Mouse (Mus musculus): Measurements from ENCODE around the gene Ccer2. TPM values are rescaled to one million over a fixed set of nuclear protein-coding genes. Genes with fewer than 3 reads are reported as not detected.

The Ccer2 gene
- polyA plus RNA-seq, 1 experiment from 2014 or later: not detected

DNA sequence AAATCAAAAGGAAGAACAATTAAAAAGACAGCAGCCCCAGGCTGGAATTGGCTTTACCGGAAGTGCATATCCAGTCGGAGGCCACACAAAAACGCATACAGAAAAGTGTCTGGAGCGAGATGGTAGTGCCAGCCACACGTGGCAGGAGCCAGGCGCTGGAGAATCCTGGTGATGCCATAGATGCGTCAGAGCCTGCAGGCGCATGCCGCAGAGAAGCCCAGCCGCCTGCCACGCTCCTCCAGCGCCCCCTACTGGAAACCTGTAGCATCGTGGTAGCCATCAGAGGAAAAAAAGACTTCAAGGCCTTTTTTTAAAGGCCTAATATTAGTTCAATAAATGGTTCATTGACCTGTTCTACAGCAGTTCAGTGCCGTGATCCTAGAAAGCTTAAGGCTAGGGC is 29.4 kb upstream of the Ccer2 start:
- Histone ChIP-seq H3K4me3 (replicated peaks) (no peak overlapping the region), H3K4me1 (0 out of 2 replicates have a peak, but pooled peaks cover 5% of the 10 kb centered on the region), H3K4me2 (peak overlapping the region; percentile 19; the same call in 1 of the 2 replicates), H3K27me3 (peaks cover 6% of the 10 kb centered on the region; the same call in 1 of the 2 replicates), H3K36me3 (replicated peaks) (no peaks in the 10 kb centered on the region), H3K9me3 (no peaks in the 10 kb centered on the region), H3K27ac (no peak overlapping the region), H3K9ac (no peak overlapping the region)
- 8% methylated on average over 14 of the region's 14 CpGs for WGBS
- ATAC-seq (ENCODE audit: low FRiP score): 0 out of 2 replicates have a peak, but pooled peaks have one; percentile 55

DNA sequence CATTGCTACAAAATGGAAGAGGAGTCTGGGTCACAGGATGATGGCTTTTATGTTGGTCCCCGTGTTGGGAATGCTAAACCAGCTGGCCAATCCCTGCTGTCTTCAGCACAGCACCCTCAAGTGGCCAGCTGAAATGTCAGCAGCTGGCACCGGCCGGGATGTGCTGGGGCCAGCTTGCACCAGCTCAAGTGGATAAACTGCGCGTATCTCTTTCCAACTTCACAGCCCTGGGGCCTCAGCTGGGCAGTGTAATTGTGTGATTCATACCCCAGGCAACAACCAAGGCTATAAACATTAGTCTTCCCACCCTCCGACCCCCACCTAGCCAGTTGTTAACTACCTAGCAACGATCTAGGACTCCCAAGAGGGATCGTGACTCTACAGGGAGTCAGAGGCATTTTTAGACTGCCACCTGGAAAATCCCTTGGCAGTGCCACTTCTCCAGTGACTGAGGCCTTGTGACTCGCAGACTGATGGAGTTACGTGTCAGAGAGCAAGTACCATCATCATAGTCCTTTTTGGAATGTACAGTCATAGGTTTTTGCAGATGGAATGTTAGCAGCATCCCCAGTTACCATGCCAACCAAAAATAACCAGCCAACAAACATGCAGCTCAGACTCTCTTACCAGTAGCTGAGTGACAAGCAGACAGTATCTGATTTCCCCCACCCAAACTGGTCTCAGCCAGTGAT is 28.2 kb upstream of the Ccer2 start:
- WGBS: 61% methylated on average over 10 of the region's 10 CpGs

DNA sequence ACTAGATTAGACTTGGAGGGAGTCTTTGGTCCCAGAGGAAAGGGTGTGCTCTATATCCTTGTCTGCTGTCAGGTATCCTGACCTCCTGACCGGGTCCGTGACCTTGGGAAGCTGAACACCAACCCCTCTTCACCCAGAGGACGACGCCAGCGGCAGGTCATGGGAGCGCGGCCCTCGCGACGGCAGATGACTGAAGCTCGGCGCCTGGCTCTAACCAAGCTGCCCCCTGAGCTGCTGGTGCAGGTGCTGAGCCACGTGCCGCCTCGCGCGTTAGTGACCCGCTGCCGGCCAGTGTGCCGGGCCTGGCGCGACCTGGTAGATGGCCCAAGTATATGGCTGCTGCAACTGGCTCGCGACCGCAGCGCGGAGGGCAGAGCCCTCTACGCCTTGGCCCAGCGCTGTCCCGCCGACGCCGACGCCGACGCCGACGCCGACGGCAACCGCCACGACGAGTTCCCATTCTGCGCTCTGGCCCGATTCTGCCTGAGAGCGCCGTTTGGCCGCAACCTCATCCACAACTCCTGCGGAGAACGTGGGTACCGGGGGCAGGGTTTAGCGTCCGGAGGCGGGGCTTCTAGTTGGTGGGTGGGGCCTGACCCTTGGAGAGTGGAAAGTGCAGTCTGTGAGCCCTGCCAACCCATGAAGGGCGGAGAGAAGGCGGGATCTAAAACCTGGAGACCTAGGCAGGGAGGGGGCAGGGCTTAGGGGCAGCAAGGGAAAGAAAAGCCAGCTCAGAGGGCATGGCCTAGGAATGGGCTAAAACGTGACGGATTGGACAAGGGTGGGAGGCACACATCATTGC is 23.4 kb upstream of the Ccer2 start:
- peak overlapping the region; percentile 45 for H3K4me3 ChIP-seq (replicated peaks)
- H3K36me3 ChIP-seq (replicated peaks): 0 out of 2 replicates have a peak, but pooled peaks cover 4% of the 10 kb centered on the region
- 2% methylated on average over 56 of the region's 58 CpGs for WGBS
- H3K9ac ChIP-seq: peak overlapping the region; percentile 47; the same call in 1 of the 2 replicates
- peaks cover 21% of the 10 kb centered on the region; the same call in 1 of the 2 replicates for H3K27me3 ChIP-seq
- H3K9me3 ChIP-seq: no peaks in the 10 kb centered on the region
- peak; percentile 76 for ATAC-seq (ENCODE audit: low FRiP score)
- H3K4me2 ChIP-seq: peak overlapping the region; percentile 75
- H3K4me1 ChIP-seq: peaks cover 20% of the 10 kb centered on the region
- no peak overlapping the region for H3K27ac ChIP-seq

More for the DNA sequence above, 28.2 kb upstream of the Ccer2 start:
- ATAC-seq (ENCODE audit: low FRiP score): no peak
- H3K9ac ChIP-seq: no peak overlapping the region
- peaks cover 11% of the 10 kb centered on the region for H3K4me1 ChIP-seq
- peaks cover 18% of the 10 kb centered on the region; the same call in 1 of the 2 replicates for H3K27me3 ChIP-seq
- no peaks in the 10 kb centered on the region for H3K9me3 ChIP-seq
- H3K27ac ChIP-seq: no peak overlapping the region
- no peaks in the 10 kb centered on the region for H3K36me3 ChIP-seq (replicated peaks)
- no peak overlapping the region for H3K4me3 ChIP-seq (replicated peaks)
- H3K4me2 ChIP-seq: no peak overlapping the region

DNA sequence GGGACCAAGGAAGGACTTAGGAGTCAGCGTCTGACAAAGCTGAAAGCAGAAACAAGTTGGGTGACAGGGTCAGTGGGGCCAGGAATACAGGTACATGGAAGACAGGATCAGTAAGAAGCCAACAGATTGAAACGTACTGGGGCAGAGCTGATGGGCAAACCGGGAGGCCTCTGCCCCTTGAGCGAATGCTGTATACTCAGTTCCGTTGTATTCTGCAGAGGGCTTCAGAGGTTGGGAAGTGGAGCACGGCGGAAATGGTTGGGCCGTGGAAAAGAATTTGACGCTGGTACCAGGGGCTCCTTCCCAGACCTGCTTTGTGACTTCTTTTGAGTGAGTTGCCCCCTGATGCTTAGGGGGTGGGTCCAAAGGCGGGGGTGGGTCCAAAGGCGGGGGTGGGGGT is 22.8 kb upstream of the Ccer2 start:
- no peak for ATAC-seq (ENCODE audit: low FRiP score)
- Histone ChIP-seq H3K4me1 (peaks cover 16% of the 10 kb centered on the region), H3K36me3 (replicated peaks) (peaks cover 8% of the 10 kb centered on the region), H3K9ac (no peak overlapping the region), H3K4me2 (peak overlapping the region; percentile 75), H3K27ac (no peak overlapping the region), H3K27me3 (peaks cover 21% of the 10 kb centered on the region; the same call in 1 of the 2 replicates), H3K4me3 (replicated peaks) (peak overlapping the region; percentile 45), H3K9me3 (no peaks in the 10 kb centered on the region)
- 5% methylated on average over 11 of the region's 11 CpGs for WGBS

DNA sequence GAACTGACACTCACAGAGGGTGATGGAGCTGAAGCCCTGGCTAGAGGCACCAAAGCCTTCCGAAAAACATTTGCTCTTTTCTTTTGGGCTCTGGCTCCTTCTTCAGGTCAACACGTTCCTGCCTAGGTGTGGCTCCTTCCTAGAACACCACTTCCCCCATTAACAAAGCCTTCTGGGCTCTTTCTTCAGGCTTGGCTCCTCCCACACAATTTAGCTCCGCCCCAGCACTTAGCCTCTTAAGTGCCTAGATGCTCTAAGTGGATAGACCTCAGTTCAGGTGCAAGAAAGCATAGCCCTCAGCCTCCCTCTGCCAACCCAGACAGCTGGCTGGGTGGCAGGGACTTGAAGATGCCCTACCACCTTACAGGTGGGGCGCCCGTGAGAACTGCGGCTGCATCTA is 20.3 kb upstream of the Ccer2 start:
- ATAC-seq (ENCODE audit: low FRiP score): no peak
- Histone ChIP-seq H3K27ac (no peak overlapping the region), H3K27me3 (peaks cover 21% of the 10 kb centered on the region; the same call in 1 of the 2 replicates), H3K4me1 (peaks cover 16% of the 10 kb centered on the region), H3K4me3 (replicated peaks) (no peak overlapping the region), H3K4me2 (no peak overlapping the region), H3K9me3 (no peaks in the 10 kb centered on the region), H3K9ac (no peak overlapping the region), H3K36me3 (replicated peaks) (peaks cover 25% of the 10 kb centered on the region)
- 88% methylated on average over 6 of the region's 6 CpGs for WGBS

DNA sequence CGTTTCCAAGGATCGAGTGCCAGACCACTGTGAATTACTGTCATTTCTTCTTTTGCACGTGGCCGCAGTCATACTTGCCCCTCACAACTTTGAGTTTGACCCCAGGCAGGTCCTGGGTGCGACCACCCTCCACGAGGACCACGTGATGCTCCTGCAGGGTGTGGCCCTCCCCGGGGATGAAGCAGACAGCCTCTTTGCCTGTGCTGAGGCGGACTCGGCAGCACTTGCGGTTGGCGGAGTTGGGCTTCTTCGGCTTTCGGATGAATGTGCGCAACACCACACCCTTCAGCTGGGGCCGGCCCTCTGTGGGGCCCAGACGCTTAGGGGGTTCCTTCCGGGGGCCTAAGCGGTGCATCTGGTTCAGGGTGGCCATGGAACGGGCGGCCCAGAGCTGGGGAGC is 16.1 kb upstream of the Ccer2 start:
- H3K4me2 ChIP-seq: no peak overlapping the region
- H3K36me3 ChIP-seq (replicated peaks): peaks cover 28% of the 10 kb centered on the region
- H3K27ac ChIP-seq: no peak overlapping the region
- no peaks in the 10 kb centered on the region for H3K27me3 ChIP-seq
- no peak overlapping the region for H3K9ac ChIP-seq
- 95% methylated on average over 21 of the region's 21 CpGs for WGBS
- peaks cover 15% of the 10 kb centered on the region for H3K4me1 ChIP-seq
- no peaks in the 10 kb centered on the region for H3K9me3 ChIP-seq
- no peak for ATAC-seq (ENCODE audit: low FRiP score)
- no peak overlapping the region for H3K4me3 ChIP-seq (replicated peaks)

DNA sequence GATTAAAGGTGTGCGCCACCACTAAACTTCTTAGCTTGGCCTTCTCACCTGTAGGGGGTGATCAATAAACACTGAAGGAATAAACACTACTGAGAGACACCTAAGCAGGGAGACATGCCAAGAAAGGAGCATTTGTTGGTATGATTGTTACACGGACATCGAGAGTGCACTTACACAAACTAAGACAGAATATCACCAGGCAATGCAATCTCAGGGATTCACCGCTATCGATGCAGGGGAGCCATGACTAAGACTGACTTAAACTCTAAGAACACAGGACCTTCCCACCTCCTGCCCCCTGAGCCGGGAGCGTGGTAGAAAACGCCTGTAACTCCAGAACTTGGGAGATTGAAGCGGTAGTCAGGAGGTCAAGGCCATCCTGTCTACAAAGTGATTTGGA is 15.0 kb upstream of the Ccer2 start:
- peak overlapping the region; percentile 82 for H3K9ac ChIP-seq
- peaks cover 32% of the 10 kb centered on the region for H3K36me3 ChIP-seq (replicated peaks)
- H3K9me3 ChIP-seq: no peaks in the 10 kb centered on the region
- H3K27ac ChIP-seq: no peak overlapping the region
- WGBS: 42% methylated on average over 9 of the region's 9 CpGs
- peaks cover 15% of the 10 kb centered on the region for H3K4me1 ChIP-seq
- H3K4me2 ChIP-seq: peak overlapping the region; percentile 91
- no peak for ATAC-seq (ENCODE audit: low FRiP score)
- H3K27me3 ChIP-seq: no peaks in the 10 kb centered on the region
- H3K4me3 ChIP-seq (replicated peaks): peak overlapping the region; percentile 65

DNA sequence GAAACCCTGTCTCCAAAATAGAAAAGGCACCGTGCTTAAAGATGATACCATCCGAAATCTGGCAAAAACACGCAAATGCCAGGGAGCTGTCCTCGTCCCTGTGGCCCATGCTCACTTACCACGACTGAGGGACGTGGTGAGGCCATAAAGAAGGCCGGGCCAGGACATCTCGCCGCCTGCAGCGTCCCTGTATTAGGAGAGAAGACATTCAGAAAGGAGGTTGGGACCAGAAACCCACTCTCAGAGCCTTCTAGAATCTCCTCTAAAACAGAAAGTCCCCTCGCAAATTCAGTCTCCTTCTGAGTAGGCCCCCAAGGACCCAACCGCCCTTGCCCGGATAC is 14.6 kb upstream of the Ccer2 start:
- H3K27ac ChIP-seq: peak overlapping the region; percentile 71; the same call in 1 of the 2 replicates
- H3K9me3 ChIP-seq: no peaks in the 10 kb centered on the region
- H3K36me3 ChIP-seq (replicated peaks): peaks cover 36% of the 10 kb centered on the region
- no peaks in the 10 kb centered on the region for H3K27me3 ChIP-seq
- H3K4me1 ChIP-seq: peaks cover 15% of the 10 kb centered on the region
- peak overlapping the region; percentile 82 for H3K9ac ChIP-seq
- H3K4me3 ChIP-seq (replicated peaks): peak overlapping the region; percentile 65
- peak overlapping the region; percentile 91 for H3K4me2 ChIP-seq
- ATAC-seq (ENCODE audit: low FRiP score): peak; percentile 51
- 0% methylated on average over 13 of the region's 13 CpGs for WGBS

DNA sequence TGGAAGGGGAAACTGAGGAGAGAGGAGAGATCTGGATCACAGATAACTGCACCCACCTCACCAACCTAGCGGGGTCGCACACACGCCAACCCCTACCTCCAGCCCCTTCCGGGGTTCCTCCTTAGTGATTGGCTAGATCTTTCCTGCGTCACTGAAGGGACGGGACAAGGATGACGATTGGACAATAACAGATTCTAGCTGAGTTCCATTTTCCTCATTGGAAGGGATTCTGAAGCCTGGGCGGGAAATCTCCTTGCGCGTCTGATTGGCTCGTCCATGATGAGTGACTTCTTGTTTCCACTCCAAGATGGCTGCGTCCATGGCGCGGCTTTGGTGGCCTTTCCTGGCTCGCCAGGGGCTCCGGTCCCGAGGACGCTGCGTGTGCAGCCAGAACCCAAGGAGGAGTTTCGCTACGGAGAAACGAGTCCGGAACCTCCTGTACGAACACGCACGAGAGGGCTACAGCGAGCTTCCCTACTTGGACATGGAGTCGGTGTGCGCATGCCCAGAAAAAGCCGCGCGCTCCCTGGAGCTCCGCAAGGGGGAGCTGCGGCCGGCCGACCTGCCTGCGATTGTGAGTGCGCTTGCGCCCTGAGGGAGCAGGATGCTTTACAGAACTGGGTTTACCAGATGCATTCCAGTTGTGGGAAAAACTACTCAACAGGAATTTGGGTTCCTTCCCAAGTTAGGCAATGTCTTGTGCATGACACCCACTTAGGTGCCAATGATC is 14.1 kb upstream of the Ccer2 start, which contains the start of the genes Mrps12 and Sars2:
Gene Mrps12, minus strand, starts transcription at position 112 of the 730 bp plus-strand sequence.
Gene Sars2, plus strand, starts transcription at position 284 of the 730 bp plus-strand sequence.
- WGBS: under 1% methylated on average over 39 of the region's 39 CpGs
- Histone ChIP-seq H3K36me3 (replicated peaks) (peaks cover 41% of the 10 kb centered on the region), H3K4me3 (replicated peaks) (peak within 1 kb of the TSS; percentile 65), H3K9ac (peak within 1 kb of the TSS; percentile 82), H3K9me3 (no peaks in the 10 kb centered on the region), H3K4me1 (peaks cover 15% of the 10 kb centered on the region), H3K27ac (peak within 1 kb of the TSS; percentile 71), H3K4me2 (peak within 1 kb of the TSS; percentile 91), H3K27me3 (no peaks in the 10 kb centered on the region)
- peak; percentile 99 for ATAC-seq (ENCODE audit: low FRiP score)

DNA sequence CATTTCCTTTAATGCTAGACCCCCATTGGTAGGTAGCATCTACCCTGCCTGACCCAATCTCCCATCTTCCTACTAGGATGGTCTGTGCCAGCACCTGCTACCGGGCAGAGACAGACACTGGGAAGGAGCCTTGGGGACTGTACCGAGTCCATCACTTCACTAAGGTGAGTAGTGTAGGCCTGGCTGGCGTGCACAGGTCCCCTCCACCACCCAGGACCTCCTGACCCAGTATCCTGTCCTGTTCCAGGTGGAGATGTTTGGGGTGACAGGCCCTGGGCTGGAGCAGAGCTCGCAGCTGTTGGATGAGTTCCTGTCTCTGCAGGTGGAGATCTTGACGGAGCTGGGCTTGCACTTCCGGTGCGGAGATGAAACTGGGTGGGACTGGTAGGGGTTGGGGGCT is 6.0 kb upstream of the Ccer2 start:
- no peak overlapping the region for H3K4me2 ChIP-seq
- peaks cover 55% of the 10 kb centered on the region for H3K36me3 ChIP-seq (replicated peaks)
- H3K9ac ChIP-seq: no peak overlapping the region
- no peaks in the 10 kb centered on the region for H3K27me3 ChIP-seq
- WGBS: 95% methylated on average over 7 of the region's 7 CpGs
- H3K9me3 ChIP-seq: no peaks in the 10 kb centered on the region
- no peak overlapping the region for H3K27ac ChIP-seq
- ATAC-seq (ENCODE audit: low FRiP score): no peak
- no peaks in the 10 kb centered on the region for H3K4me1 ChIP-seq
- no peak overlapping the region for H3K4me3 ChIP-seq (replicated peaks)

DNA sequence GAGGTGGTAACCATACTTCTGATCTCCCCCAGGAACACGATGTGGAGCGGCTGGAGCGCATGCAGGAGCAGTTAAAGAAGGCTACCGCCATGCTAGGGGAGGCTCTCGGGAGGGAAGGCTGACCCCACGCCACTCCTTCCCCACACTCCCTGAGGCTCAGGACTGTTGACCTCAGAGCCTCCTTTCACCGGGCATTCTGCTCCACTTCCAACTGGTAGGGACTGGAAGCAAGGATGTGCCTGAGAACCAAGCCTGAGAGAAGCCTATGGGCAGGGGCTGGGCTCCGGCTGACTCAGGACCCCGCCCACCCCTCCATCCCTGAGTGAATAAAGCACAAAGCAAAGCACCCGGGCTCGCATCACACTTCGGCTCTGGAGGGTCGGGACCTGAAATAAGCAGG is 2.6 kb downstream of the Ccer2 start:
- Histone ChIP-seq H3K4me2 (no peak overlapping the region), H3K9ac (no peak overlapping the region), H3K27me3 (peaks cover 24% of the 10 kb centered on the region), H3K4me1 (peaks cover 7% of the 10 kb centered on the region), H3K27ac (no peak overlapping the region), H3K4me3 (replicated peaks) (no peak overlapping the region), H3K36me3 (replicated peaks) (peaks cover 41% of the 10 kb centered on the region), H3K9me3 (no peaks in the 10 kb centered on the region)
- ATAC-seq (ENCODE audit: low FRiP score): no peak
- WGBS: 82% methylated on average over 13 of the region's 13 CpGs

DNA sequence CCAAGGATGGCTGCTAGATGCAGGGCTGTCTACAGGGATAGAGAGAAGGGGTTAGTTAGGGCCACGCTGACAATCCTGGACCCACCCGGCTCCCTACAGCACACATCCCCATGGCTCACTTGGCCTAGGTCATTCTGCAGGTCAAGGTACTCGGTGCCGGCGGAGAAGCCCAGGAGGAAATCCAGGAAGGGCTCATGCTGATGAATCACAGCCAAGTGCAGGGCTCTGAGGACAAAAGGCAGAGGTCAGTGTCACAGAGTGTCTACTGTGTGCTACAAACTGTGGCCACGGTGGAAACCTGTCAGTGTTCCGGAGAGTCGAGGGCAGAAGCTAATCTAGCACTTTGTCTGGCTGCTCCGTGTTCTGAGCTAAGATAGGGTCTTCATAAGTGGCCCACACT is 5.9 kb downstream of the Ccer2 start:
- H3K36me3 ChIP-seq (replicated peaks): peaks cover 36% of the 10 kb centered on the region
- H3K9ac ChIP-seq: no peak overlapping the region

More for the DNA sequence above, 5.9 kb downstream of the Ccer2 start:
- H3K4me3 ChIP-seq (replicated peaks): no peak overlapping the region
- H3K27ac ChIP-seq: no peak overlapping the region
- peaks cover 10% of the 10 kb centered on the region for H3K4me1 ChIP-seq
- H3K27me3 ChIP-seq: peaks cover 6% of the 10 kb centered on the region
- 94% methylated on average over 9 of the region's 9 CpGs for WGBS
- no peak for ATAC-seq (ENCODE audit: low FRiP score)
- no peaks in the 10 kb centered on the region for H3K9me3 ChIP-seq
- no peak overlapping the region for H3K4me2 ChIP-seq
